Mouse (Mus musculus): ENCODE results near the gene Cd40. TPM values are rescaled to one million over a fixed set of nuclear protein-coding genes. Genes with fewer than 3 reads are reported as not detected.

Cd40 gene
- total RNA-seq (2021): 1 to 10 TPM; 1.6 to 2.3 TPM
- long read RNA-seq, experiment 1, partial matches to known transcripts: 1 of 3 reads
- long read RNA-seq, experiment 1, other reads (novel, unspliced or antisense): 0 of 3 reads
- long read RNA-seq, experiment 2, partial matches to known transcripts: 0 of 2 reads
- long read RNA-seq, experiment 2, other reads (novel, unspliced or antisense): 2 of 2 reads

DNA sequence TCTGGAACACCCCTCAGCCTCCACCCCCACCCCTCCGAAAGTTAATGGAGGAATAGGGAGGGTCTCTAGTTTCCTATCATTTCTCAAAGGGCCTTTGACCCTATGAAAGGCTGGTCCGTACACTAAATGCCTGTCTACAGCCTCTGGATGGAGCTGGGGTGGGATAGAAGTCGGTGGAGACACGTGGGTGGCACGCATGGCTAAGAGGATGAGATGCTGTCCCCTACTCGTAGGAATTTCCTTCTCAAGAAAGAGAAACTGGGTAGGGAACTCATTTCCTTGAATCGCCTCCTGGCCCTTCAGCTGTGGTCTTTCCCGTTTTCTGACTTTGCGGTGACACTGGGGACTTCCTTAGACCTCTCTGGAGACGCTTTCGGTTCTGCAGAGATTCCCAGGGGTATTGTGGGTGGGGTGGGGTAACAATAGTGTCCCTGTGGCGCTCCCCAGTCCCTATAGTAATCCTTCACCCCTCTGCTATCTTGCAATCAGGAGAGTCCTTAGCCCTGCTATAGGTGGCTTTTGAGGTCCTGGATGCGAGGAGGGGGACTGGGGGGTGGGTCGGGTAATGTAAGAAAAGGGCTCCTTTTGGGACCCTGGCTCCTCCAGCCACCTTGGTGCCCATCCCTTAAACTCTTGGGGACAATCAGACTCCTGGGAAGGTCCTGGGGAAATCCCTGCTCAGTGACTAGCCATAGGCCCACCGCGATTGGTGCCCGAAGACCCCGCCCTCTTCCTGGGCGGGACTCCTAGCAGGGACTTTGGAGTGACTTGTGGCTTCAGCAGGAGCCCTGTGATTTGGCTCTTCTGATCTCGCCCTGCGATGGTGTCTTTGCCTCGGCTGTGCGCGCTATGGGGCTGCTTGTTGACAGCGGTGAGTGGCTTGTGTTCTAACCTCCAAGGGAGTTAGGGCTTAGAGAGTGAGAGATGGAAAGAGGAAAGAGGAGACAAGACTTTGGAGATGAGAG, at the start of gene Cd40:
Gene Cd40, plus strand, starts transcription at position 740 of the 965 bp plus-strand sequence.
- peak; percentile 86 to 91 for DNase-seq

DNA sequence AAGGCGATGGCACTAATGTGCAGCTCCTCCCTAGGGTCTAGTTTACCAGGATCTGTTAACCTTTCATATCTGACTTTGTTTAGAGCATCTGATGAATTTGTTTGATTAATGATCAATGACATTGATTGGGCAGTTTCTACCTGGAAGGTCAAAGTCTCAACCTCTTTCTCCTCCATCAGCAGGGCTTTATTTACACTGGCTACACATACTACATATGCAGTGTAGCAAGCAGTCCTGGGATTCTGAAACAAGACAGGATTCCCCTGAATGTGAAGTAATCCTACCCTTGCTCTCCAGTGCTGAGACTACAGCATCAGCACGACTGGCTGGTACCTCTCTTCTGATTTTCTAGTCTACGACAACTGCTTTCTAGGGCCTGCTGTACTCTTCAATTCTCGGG, 48.6 kb upstream of the Cd40 start:
- DNase-seq: no peak

DNA sequence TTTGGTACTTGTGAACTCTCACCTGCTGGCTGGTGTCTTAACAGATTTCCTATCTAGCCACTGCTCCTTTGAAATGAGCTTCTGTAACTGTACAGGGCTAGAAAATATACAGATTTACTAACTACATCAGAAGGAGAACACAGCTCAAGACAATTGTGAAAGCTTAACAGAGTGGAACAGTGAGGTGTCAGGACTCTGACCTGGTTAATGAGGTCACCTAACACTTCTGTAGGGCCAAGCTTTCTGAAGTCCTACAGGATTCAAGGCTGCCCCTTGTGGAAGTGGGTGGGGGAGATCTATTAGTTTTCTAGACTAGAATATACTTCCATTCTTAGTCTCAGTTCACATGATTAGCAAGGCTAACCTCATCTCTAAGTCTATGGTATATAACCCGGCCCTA, 47.4 kb upstream of the Cd40 start:
- no peak for DNase-seq

DNA sequence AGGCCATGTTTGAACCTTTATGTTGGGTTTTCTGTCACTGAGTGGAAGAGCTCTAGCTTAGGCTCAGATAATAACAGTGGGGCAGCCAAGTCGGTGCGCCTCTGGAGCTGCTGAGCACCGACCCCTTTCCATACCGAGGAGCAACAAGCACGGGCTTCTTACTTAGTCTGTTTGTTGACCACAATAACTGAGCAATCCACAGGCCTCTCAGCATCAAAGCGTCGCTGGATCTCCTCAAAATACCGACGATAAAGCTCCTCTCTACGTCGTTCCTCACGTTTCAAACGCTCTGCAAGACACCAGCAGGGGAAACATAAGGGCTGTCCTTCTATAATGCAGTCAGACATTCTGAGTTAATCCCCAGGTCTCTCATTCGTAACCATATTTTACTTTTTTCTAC, 46.3 kb upstream of the Cd40 start:
- no peak for DNase-seq

DNA sequence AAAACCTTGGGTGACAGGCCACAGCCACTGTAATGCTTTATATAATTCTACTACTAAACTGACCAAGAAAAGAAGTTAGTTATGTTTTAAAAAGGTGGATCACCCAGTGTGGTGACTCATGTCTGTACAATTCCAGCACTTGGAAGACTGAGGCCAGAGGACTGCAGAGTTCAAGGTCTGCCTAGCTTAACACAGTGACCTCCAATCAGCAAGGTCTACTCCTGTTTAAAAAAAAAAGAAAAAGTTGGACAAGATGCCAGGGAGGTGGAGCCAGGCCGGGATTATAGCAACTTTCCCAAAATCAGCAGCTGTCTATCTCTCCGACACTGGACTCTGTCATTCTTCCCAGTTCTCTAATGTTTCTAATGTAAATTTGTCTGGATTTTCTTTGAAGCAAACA, 45.8 kb upstream of the Cd40 start:
- no peak for DNase-seq

DNA sequence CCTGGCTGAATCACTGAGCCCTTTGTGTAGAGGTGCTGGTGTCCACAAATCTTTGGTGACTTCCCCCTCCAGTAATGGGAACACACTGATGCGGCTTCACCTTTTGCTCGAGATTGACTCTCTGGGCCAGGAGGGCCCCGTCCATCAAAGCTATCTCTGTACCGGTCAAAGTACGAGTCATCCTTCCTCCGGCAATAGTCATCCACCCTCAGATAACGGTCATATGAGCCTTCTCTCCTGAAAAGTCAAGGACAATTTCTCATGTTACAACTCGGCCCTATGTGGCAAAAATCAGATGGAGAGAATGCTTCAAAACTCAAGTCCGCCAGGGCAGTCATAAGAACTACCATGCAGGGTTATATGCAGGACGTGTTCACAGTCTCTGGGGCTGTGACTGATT, 45.1 kb upstream of the Cd40 start:
- DNase-seq: no peak

DNA sequence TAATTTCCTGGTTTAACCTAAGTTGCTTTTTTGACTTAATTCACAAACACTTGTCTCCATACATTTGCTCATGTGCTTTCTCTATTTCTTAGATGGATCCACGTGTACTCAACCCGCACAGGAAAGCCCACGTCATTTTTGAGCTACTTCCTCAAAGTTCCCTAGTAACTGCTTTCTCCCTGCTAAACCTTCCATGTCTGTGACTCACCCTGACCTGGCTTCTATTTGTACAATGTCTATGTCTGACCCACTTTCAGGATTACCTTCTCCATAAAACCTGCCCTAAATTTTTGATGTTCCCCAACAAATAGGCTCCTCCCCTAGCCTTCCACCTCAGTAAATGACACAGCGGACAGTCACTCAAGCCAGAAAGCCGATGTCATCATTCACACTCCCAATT, 40.5 kb upstream of the Cd40 start:
- no peak for DNase-seq

DNA sequence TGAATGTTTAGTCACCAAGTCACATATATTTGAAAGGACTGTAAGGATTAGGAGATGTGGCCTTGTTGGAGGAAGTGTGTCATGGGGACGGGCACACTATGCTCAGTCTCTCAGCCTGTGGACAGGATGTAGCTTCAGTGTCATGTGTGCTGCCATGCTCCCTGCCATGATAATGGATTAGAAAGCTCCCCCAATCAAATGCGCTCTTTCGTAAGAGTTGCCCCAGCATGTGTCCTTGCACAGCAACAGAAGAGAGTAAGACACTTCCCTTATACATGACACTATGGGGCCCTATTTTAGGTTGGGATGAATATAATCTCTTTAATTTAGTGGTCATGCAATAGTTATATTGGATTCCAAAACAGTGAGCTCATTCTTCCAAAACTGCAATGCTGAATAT, 34.9 kb upstream of the Cd40 start:
- DNase-seq: no peak

DNA sequence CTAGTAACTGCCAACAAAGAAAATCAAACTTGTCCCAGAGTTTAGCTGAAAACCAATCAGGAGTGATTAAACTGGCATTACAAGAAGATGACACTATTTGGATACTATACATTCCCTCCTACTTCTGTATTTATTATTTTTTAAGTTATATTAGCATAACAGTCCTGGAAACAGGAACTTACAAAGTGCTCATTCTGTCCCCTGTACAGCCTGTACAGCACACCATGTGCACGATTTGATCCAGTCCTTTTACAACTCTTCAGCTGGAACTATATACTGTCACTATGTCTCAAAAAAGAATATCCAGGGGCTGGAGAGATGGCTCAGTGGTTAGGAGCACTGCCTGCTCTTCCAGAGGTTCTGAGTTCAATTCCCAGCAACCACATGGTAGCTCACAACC, 28.3 kb upstream of the Cd40 start:
- DNase-seq: no peak

DNA sequence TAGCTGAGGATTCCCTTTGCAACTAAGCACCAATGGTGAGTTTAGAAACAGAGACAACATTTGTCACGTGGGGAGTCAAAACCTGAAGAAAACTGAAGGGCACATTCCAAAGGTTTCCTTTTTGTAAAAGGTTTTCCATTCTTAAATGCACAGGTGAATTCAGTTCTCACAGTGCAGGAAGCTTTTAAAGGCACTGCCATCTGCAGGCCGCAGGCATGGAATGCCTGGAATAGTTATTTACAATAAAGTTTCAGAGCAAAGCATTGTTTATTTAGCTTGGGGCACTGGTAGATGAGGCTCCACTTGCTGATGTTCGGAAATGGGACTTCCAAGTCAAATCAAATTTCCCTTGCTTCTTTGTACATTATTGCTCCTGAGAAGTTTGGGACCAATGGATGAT, 22.9 kb upstream of the Cd40 start:
- DNase-seq: peak in 1 of 2 experiments; percentile 17

DNA sequence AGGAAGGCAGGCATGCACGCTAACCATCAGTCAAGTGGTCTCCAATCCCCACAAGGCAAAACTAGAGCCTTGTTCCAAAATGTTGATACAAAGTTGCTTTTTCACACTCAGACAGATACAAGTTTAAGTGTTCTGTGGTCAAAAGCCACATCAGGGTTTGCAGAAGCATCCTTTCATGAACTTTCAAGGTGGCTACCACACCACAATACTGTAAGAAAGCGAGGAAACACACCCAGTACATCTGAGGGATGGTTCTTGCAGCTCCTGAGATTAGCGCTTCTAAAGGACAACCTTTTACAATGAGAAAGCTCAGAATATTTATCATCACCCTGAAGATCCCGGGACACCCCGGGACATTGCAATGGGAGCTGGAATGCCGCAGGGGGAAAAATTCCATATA, 22.1 kb upstream of the Cd40 start:
- DNase-seq: no peak

DNA sequence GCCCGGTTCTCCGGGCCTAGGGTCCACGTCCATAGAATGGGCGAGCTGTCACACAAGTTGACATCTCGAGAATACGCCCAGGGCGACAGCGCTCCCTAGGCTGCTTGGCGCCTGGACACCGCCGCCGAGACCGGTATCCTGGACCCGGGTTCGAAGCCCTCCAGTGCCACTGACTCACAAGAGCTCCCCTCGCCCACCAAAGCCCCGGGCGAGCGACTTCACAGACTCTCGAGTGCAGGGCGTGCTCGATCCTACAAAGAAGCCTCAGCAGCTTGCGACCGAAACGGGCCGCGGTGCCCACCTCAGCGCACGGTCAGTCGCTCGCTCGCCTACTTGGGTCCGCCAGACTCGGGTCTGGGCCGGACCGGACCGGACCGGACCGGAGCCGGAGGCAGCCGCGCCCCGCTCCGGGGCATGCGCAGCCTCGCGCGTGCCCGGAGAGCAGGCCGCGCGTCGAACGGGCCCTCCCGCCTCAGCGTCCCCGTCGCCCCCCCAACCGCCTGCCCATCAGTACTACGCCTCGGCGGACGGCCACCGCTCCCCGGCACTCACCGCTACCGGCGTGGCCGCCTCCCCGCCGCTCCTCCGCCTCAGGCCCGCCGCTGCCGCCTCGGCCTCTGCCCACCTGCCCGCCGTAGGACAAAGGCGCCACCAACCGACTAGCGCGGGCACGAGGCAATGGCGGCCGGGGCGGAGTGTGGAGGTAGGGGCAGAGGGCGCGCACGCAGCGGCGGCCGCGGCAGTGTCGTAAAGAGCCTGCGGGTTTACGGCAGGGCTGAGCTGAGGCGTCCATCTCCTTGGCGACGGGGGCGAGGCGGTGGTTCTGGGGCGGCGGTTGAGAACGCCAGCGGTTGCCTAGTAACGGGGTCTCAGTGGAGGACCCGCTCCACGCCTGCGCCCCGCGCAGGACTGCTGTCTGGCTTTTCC, 21.0 kb upstream of the Cd40 start, which contains the start of gene Ncoa5:
Gene Ncoa5, minus strand, starts transcription at position 737 of the 927 bp plus-strand sequence.
- DNase-seq: peak; percentile 98 to 99

DNA sequence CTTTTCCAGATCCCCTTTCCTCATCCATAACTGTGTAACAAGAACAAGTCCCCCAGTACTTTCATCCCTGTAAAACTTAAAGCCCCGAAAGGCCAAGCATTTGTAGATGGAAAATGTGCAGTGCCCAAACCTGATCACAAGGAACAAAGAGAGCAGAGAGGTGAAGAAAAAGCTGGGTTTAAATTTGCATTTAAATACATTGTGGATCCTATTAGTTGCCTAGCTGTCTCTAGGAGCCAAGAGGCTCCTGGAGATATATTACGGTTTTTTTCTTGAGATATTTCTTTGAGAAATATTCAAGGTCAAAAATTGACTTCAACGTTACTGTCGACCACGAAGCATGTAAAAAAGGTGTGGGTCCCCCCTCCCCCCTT, 20.4 kb upstream of the Cd40 start:
- DNase-seq: no peak

DNA sequence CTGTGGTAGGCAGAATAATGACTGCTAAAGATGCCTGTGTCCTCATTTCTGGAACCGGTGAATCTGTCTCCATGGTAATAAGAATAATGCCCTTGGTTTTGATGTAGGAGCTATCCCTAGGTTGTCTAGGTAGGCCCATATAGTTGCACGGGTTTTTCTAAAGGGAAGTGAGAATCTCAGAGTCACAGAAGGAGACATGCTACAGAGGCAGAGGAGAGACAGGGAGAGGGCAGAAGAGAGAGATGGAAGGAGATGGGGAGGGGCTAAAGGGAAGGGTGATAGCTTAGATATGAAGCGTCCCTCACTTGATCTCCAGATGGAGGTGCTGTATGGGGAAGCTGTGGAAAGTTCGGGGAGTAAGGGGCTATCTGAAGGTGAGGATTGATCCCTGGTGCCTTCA, 18.0 kb upstream of the Cd40 start:
- no peak for DNase-seq

DNA sequence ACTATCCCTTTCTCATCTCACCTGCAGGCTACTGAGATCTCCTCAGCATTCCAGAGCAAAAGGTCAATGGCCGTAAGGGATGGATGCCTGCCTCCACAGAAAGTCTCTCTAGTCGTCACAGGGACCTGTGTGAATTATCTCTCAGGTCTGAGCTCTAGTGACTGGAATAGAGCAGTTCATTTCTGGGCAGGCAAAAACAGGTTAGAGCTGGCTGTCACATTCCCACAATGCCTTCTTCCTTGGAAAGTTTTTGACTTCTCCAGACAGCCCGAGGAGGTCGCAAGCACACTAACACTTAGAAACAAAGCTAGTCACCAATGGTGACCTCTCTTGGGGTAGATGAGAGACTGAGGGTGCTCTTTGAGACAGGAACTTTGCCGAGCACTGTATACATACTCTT, 13.3 kb upstream of the Cd40 start:
- DNase-seq: no peak

DNA sequence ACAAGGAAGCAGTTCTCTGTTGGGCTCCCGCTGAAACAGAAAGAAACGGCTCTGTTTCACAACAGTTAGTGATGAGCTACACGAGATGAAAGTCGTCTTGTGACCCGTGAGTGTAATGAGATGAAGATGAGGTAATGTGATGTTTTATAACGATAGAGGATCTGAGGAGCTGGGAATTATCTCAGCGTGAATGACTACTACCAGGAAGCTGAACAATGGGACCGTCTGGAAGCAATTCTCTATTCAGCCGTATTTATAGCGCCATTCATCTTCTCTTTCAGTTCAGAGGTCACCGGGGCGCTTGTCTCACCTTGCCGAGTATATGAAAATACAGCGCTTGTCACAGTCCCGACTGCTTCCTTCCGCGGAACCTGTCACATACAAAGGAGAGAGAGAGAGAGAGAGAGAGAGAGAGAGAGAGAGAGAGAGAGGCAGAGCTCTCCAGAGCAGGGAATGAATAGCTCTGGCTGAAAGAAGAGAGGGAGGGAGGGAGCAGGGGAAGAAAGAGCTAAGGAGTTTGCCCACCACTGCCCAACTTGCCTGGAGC, 12.3 kb upstream of the Cd40 start:
- no peak for DNase-seq

DNA sequence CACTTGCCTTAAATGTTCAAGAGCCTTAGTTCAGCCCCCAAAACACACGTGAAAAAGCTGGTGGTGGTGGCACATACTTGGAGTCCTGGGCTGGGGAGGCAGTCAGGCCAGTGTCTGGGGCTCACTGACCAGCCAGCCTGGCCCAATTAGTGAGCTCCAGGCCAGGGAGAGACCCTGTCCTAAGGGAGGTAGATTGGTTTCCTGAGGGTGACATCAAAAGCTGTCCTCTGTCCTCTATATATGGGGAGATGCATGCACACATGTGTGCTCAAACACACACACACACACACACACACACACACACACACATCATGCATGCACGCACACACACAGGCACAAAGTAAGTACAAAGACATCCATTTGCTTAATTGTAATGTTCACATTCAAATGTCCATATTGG, 11.7 kb upstream of the Cd40 start:
- no peak for DNase-seq

DNA sequence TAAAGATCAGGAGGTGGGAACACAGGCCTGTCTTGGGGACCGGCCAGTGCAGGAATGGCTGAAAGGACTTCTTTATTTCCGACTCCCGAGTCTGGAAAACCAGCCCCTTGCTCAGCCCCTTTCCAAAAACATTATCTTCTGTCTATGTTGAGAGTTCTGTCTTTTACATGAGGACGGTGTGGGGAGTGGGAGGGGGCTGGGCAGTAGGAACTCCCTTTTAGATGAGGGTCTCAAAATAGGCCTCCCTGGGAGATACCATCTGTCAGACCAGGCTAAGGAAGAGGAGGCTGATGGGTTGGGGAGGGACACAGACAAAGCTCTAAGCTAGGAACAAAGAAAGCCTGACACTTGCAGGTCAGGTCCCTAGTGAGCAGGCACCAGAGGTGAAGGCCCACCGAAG, 6.4 kb upstream of the Cd40 start:
- no peak for DNase-seq

DNA sequence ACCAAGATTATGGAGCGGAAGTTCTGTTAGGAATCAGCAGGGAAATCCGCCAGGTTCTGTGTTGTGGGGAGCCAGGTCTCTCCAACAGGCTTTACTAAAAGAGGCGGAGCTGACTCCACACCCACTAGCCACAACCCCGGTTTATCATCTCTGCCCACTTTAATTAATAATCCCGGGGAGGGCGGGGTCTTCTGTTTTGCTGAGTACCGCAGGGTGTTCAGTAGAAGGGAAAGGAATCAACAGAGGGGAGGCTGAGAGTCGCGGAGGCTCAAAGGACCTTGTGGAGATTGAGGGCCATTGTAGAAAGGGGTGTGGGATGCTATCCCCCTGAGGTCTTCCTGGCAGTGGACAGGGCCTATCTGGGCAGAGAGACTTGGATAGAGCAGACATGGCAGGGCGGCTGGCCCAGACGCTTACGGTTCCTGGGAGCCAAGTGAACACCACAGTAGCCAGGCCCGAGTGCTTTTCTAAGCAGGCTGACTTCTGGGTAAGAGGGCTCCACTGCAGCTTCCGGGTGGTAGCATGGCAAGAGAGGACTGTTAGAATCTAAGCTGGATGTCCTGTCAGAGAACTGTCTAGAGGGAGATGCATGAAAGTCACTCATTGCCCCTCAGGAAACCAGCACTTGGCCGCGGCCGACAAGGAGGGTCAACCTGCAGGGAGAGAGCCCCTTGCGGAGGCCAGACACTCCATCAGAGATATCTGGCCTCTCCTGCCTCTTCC, 4.4 kb upstream of the Cd40 start:
- DNase-seq: no peak

DNA sequence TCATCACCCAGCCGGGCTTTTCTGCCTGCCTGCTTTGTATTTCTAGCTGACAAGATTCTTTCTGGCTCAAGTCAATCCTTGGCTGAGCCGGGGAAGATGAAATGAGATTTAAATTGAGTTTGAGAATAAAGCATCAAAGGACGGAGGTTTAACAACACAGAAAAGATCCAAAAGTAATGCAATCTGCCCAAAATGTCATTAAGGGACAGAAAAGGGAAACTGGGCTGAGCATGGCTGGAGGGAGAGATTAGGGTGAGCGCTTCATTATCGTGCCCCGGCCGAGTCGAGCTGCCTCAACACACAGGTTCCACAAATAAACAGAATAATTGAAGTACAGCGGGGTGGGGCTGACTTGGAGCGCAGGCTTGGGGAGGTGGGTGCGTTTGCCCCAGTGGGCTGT, 3.9 kb upstream of the Cd40 start:
- no peak for DNase-seq

DNA sequence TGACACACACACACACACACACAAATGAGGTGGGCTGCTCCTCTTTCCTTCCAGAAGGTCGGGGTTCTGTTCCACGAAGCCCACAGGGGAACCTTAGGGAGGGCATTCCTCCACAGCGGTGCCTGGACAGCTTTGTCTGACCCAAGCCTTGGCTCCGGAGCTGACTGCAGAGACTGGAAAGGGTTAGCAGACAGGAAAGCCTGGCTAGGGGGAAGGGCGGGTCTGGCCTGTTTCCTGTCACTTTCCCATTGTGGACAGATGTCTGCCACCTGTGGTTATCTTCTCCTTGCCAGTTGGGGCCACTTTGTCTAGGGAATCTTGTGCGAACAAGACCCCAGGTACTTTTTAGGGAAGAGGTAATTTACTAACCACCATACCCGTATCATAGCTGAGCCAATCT, 478 bp downstream of the Cd40 start:
- DNase-seq: peak; percentile 55 to 56

Data from heart, adult 18-20 months (tissue).